Mouse (Mus musculus): ENCODE results near the gene Gm7029. TPM values are rescaled to one million over a fixed set of nuclear protein-coding genes. Genes with fewer than 3 reads are reported as not detected.

The Gm7029 gene
- polyA plus RNA-seq, 1 experiment, result not detected

DNA sequence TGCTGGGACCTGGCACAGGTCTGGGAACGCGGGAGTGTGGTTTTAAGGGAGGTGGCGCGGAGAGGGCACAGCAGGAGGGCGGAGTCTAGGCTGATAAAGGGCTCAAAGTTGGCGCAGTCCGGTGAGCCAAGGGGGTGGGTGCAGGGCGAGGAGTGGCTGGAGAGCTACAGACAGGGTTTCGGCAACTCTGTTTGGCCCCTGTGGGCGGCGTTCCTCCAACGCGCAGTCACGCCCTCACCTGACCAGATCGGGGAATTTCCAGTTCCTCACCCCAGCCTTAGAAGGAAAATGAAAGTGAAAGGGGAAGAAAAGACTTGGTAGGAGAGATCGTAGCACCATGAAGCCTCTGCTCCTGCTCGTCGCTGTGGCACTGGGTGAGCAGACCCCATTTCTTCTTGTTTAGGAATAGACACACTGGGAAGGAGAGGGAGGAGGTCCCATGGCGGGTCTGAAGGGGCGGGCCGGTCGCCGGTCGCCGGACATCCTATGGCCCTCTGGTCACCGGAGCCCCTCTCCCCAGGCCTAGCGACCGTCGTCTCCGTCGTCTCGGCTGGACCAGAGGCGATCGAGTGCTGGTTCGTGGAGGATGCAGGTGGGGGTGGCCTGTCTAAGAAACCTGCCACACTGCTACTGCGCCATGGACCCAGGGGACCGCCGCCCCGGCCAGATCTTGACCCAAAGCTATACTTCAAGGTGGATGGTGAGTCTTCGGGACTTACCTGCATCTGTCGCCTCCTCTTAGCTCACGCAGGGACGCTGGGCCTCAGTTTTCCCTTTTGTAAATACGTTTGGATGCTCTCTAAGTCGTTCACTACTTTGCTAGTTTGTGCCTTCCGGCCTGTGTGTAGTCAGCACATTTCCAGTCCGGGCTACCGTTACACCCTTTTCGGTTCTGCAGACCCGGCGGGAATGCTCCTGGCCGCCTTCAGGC lies 46.0 kb downstream of the Gm7029 start:
- Histone ChIP-seq H3K4me1 (ENCODE audit: control insufficient read depth, insufficient read depth, low read length) (peaks cover 6% of the 10 kb centered on the region), H3K4me3 (replicated peaks; ENCODE audit: control insufficient read depth, low read depth, low read length) (peak overlapping the region; percentile 78), H3K27ac (ENCODE audit: control insufficient read depth, insufficient read depth, low read depth, low read length, poor library complexity) (peak overlapping the region; percentile 89)
- under 1% methylated on average over 52 of the region's 52 CpGs for WGBS
- TF ChIP-seq CTCF (IDR thresholded peaks at IDR 0.05; ENCODE audit: control insufficient read depth, insufficient read depth, low read length) (peak; percentile 37), POLR2A (IDR thresholded peaks at IDR 0.05; ENCODE audit: borderline replicate concordance, control insufficient read depth, low read depth, low read length) (peak; percentile 56; the same call in 1 of the 2 replicates)

DNA sequence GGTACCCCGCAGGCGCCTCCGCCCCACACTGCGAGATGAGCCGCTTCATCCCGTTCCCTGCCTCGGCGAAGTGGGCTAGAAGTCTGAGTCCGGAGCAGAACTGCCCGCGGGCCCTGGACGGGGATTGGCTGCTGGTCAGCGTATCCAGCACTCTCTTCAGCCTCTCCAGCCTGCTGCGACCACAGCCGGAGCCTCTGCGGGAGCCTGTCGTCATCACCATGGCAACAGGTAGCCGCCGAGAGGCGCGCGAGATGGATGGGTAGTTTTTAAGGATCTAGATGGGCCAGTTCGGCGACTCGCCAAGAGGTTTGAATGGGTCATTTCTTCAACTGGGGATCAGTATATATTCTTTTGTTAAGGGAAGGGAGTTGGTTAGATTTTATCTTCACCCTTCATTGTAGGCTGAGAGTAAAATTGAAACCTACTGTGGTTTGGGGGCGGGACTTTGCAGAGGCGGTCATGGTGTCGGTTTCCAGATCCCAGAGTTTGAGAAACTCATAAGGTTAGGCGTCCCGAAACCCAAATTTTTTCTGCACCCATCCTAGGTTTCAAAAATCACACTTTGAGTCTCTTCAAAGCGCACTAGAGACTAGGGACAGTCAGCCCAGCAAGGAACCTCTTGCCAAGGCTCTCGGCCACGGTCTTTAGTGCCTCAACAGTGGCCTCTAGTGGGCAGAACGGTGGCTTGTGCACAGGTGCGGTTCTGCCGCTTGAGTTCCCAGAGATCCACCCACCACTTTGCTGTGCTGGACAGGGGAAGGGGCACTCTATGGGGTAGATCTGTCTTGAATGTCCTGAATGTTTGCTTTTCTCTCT lies 46.9 kb downstream of the Gm7029 start:
- WGBS, result under 1% methylated on average over 36 of the region's 36 CpGs
- H3K4me3 ChIP-seq (replicated peaks; ENCODE audit: control insufficient read depth, low read depth, low read length), result peak overlapping the region; percentile 78
- peaks cover 4% of the 10 kb centered on the region; the same call in 1 of the 2 replicates for H3K4me1 ChIP-seq (ENCODE audit: control insufficient read depth, insufficient read depth, low read length)
- TF ChIP-seq POLR2A (IDR thresholded peaks at IDR 0.05; ENCODE audit: borderline replicate concordance, control insufficient read depth, low read depth, low read length) (peak; percentile 24; the same call in 1 of the 2 replicates), CTCF (IDR thresholded peaks at IDR 0.05; ENCODE audit: control insufficient read depth, insufficient read depth, low read length) (peak; percentile 95)
- peak overlapping the region; percentile 89 for H3K27ac ChIP-seq (ENCODE audit: control insufficient read depth, insufficient read depth, low read depth, low read length, poor library complexity)

GRCm38 (mm10) chr17:33921361-33921760 lies 47.7 kb downstream of the Gm7029 start:
- no peak overlapping the region for H3K27ac ChIP-seq (ENCODE audit: control insufficient read depth, insufficient read depth, low read depth, low read length, poor library complexity)
- H3K4me3 ChIP-seq (replicated peaks; ENCODE audit: control insufficient read depth, low read depth, low read length), result no peak overlapping the region
- no peak for TF ChIP-seq CTCF (IDR thresholded peaks at IDR 0.05; ENCODE audit: control insufficient read depth, insufficient read depth, low read length)
- TF ChIP-seq POLR2A (IDR thresholded peaks at IDR 0.05; ENCODE audit: borderline replicate concordance, control insufficient read depth, low read depth, low read length), result no peak
- peaks cover 4% of the 10 kb centered on the region; the same call in 1 of the 2 replicates for H3K4me1 ChIP-seq (ENCODE audit: control insufficient read depth, insufficient read depth, low read length)
- WGBS, result 85% methylated on average over 7 of the region's 7 CpGs

Other genes starting within 250 kb of the Gm7029 start
- gene Zfp414, start 244.7 kb upstream of the Gm7029 start, polyA plus RNA-seq (2011; ENCODE audit: insufficient read depth, insufficient read length, low replicate concordance, missing spikeins), result 24.6 and 41.4 TPM in 2 replicates
- gene Pram1, start 235.8 kb upstream of the Gm7029 start, polyA plus RNA-seq (2011; ENCODE audit: insufficient read depth, insufficient read length, low replicate concordance, missing spikeins), result 47.2 and 93.2 TPM in 2 replicates
- gene Hnrnpm, start 187.0 kb upstream of the Gm7029 start, polyA plus RNA-seq (2011; ENCODE audit: insufficient read depth, insufficient read length, low replicate concordance, missing spikeins), result 839 and 1,378 TPM in 2 replicates
- gene March2, start 155.2 kb upstream of the Gm7029 start, polyA plus RNA-seq (2011; ENCODE audit: insufficient read depth, insufficient read length, low replicate concordance, missing spikeins), result 227 and 290 TPM in 2 replicates
- gene Rab11b, start 113.3 kb upstream of the Gm7029 start, polyA plus RNA-seq (2011; ENCODE audit: insufficient read depth, insufficient read length, low replicate concordance, missing spikeins), result 45.8 and 57.6 TPM in 2 replicates
- gene Angptl4, start 92.0 kb upstream of the Gm7029 start, polyA plus RNA-seq (2011; ENCODE audit: insufficient read depth, insufficient read length, low replicate concordance, missing spikeins), result 3.4 and 7.4 TPM in 2 replicates
- 23.0 and 52.7 TPM in 2 replicates for gene Kank3, start 63.3 kb upstream of the Gm7029 start, polyA plus RNA-seq (2011; ENCODE audit: insufficient read depth, insufficient read length, low replicate concordance, missing spikeins)
- gene Rps28, start 49.3 kb upstream of the Gm7029 start, polyA plus RNA-seq (2011; ENCODE audit: insufficient read depth, insufficient read length, low replicate concordance, missing spikeins), result 900 and 1,879 TPM in 2 replicates
- 68.0 and 157 TPM in 2 replicates for gene Ndufa7, start 49.3 kb upstream of the Gm7029 start, polyA plus RNA-seq (2011; ENCODE audit: insufficient read depth, insufficient read length, low replicate concordance, missing spikeins)
- 2.8 and 4.6 TPM in 2 replicates for gene Cd320, start 30.7 kb upstream of the Gm7029 start, polyA plus RNA-seq (2011; ENCODE audit: insufficient read depth, insufficient read length, low replicate concordance, missing spikeins)
- 358 and 477 TPM in 2 replicates for gene Kifc1, start 16.8 kb downstream of the Gm7029 start, polyA plus RNA-seq (2011; ENCODE audit: insufficient read depth, insufficient read length, low replicate concordance, missing spikeins)
- gene Platr17, start 31.3 kb downstream of the Gm7029 start, polyA plus RNA-seq (2011; ENCODE audit: insufficient read depth, insufficient read length, low replicate concordance, missing spikeins), result 1.2 and 1.9 TPM in 2 replicates
- 26.4 and 42.3 TPM in 2 replicates for gene Daxx, start 35.6 kb downstream of the Gm7029 start, polyA plus RNA-seq (2011; ENCODE audit: insufficient read depth, insufficient read length, low replicate concordance, missing spikeins)
- gene Tapbp, start 42.1 kb downstream of the Gm7029 start, polyA plus RNA-seq (2011; ENCODE audit: insufficient read depth, insufficient read length, low replicate concordance, missing spikeins), result 75.8 and 87.3 TPM in 2 replicates
- 21.2 and 26.3 TPM in 2 replicates for gene Zbtb22, start 42.1 kb downstream of the Gm7029 start, polyA plus RNA-seq (2011; ENCODE audit: insufficient read depth, insufficient read length, low replicate concordance, missing spikeins)
- 91.8 and 173 TPM in 2 replicates for gene Rgl2, start 55.7 kb downstream of the Gm7029 start, polyA plus RNA-seq (2011; ENCODE audit: insufficient read depth, insufficient read length, low replicate concordance, missing spikeins)
- 75.9 and 89.6 TPM in 2 replicates for gene Pfdn6, start 66.5 kb downstream of the Gm7029 start, polyA plus RNA-seq (2011; ENCODE audit: insufficient read depth, insufficient read length, low replicate concordance, missing spikeins)
- gene Wdr46, start 66.8 kb downstream of the Gm7029 start, polyA plus RNA-seq (2011; ENCODE audit: insufficient read depth, insufficient read length, low replicate concordance, missing spikeins), result 20.4 and 21.4 TPM in 2 replicates
- gene B3galt4, start 77.7 kb downstream of the Gm7029 start, polyA plus RNA-seq (2011; ENCODE audit: insufficient read depth, insufficient read length, low replicate concordance, missing spikeins), result 1.9 and 4.1 TPM in 2 replicates
- gene Vps52, start 82.0 kb downstream of the Gm7029 start, polyA plus RNA-seq (2011; ENCODE audit: insufficient read depth, insufficient read length, low replicate concordance, missing spikeins), result 13.7 and 23.1 TPM in 2 replicates
- 1,108 and 1,335 TPM in 2 replicates for gene Rps18, start 82.2 kb downstream of the Gm7029 start, polyA plus RNA-seq (2011; ENCODE audit: insufficient read depth, insufficient read length, low replicate concordance, missing spikeins)
- 698 and 1,240 TPM in 2 replicates for gene H2-K1, start 126.5 kb downstream of the Gm7029 start, polyA plus RNA-seq (2011; ENCODE audit: insufficient read depth, insufficient read length, low replicate concordance, missing spikeins)
- gene Ring1, start 150.8 kb downstream of the Gm7029 start, polyA plus RNA-seq (2011; ENCODE audit: insufficient read depth, insufficient read length, low replicate concordance, missing spikeins), result 9.0 and 35.7 TPM in 2 replicates
- gene H2-Ke6, start 154.2 kb downstream of the Gm7029 start, polyA plus RNA-seq (2011; ENCODE audit: insufficient read depth, insufficient read length, low replicate concordance, missing spikeins), result 120 and 165 TPM in 2 replicates
- gene Slc39a7, start 157.8 kb downstream of the Gm7029 start, polyA plus RNA-seq (2011; ENCODE audit: insufficient read depth, insufficient read length, low replicate concordance, missing spikeins), result 51.4 and 84.6 TPM in 2 replicates
- 36.0 and 70.9 TPM in 2 replicates for gene Rxrb, start 158.0 kb downstream of the Gm7029 start, polyA plus RNA-seq (2011; ENCODE audit: insufficient read depth, insufficient read length, low replicate concordance, missing spikeins)
- gene Col11a2, start 165.6 kb downstream of the Gm7029 start, polyA plus RNA-seq (2011; ENCODE audit: insufficient read depth, insufficient read length, low replicate concordance, missing spikeins), result 10.7 and 12.6 TPM in 2 replicates
- 3.9 and 6.3 TPM in 2 replicates for gene H2-Oa, start 218.5 kb downstream of the Gm7029 start, polyA plus RNA-seq (2011; ENCODE audit: insufficient read depth, insufficient read length, low replicate concordance, missing spikeins)
- gene H2-DMa, start 245.7 kb downstream of the Gm7029 start, polyA plus RNA-seq (2011; ENCODE audit: insufficient read depth, insufficient read length, low replicate concordance, missing spikeins), result 14.2 and 38.5 TPM in 2 replicates
- 118 and 172 TPM in 2 replicates for gene Brd2, start 248.8 kb downstream of the Gm7029 start, polyA plus RNA-seq (2011; ENCODE audit: insufficient read depth, insufficient read length, low replicate concordance, missing spikeins)